Mouse (Mus musculus) small intestine, adult 2 months (tissue): ENCODE data around the gene Speg. TPM values are rescaled to one million over a fixed set of nuclear protein-coding genes. Genes with fewer than 3 reads are reported as not detected.
A peak's percentile ranks its signal among the peaks of the same experiment; 100 is the strongest.

ENCODE experiments used
- H3K27ac ChIP-seq: fragments of 200-500 bp; 2 replicates; pipeline ENCODE4 v1.5.1; 2012; ENCODE audit warnings: low read depth, low read length, control low read depth, inconsistent platforms; ENCODE audit not compliant: insufficient read depth
- H3K27me3 ChIP-seq: fragments of 200-500 bp; 2 replicates; pipeline ENCODE4 v1.6.1; 2012; ENCODE audit warnings: mild to moderate bottlenecking, moderate library complexity, low read length, inconsistent platforms; ENCODE audit not compliant: control insufficient read depth, insufficient read depth
- H3K36me3 ChIP-seq: fragments of 200-500 bp; 2 replicates; pipeline ENCODE4 v1.6.1; 2012; ENCODE audit warnings: mild to moderate bottlenecking, low read length, control low read depth, inconsistent platforms; ENCODE audit not compliant: control insufficient read depth, insufficient read depth
- H3K4me1 ChIP-seq: fragments of 200-500 bp; 2 replicates; pipeline ENCODE4 v1.6.1; 2012; ENCODE audit warnings: low read length, inconsistent platforms, mixed read lengths; ENCODE audit not compliant: control insufficient read depth, insufficient read depth, insufficient read length
- H3K4me3 ChIP-seq: fragments of 200-500 bp; 2 replicates; pipeline ENCODE4 v1.5.1; 2012; ENCODE audit warnings: low read depth, mild to moderate bottlenecking, control low read depth, inconsistent platforms, low read length, moderate library complexity
- CTCF ChIP-seq: fragments of 200-500 bp; IDR thresholded peaks from 2 replicates; pipeline ENCODE4 v1.5.1; 2012; ENCODE audit warnings: low read depth, mild to moderate bottlenecking, control low read depth, inconsistent platforms, low read length, moderate library complexity, mixed read lengths; ENCODE audit not compliant: insufficient replicate concordance, insufficient read length; ENCODE audit errors: extremely low read depth
- POLR2A ChIP-seq: fragments of 200-500 bp; IDR thresholded peaks from 2 replicates; pipeline ENCODE4 v1.6.1; 2012; ENCODE audit warnings: low read depth, mild to moderate bottlenecking, control low read depth, inconsistent platforms, low read length, moderate library complexity
- WGBS: fragments of 180-500 bp; shearing (Covaris S2); methylation state at CpG from one replicate; pipeline ENCODE4 v1.1.7; 2018; 5-methylcytosine and 5-hydroxymethylcytosine counted together
- polyA plus RNA-seq: library from polyadenylated mRNA; depleted of rRNA; stranded (reverse); fragments of >200 nt; gene quantifications from 2 replicates; pipeline ENCODE4 v1.2.3, GENCODE M21; 2012

Speg gene
- polyA plus RNA-seq, 1 experiment: 23.2 TPM

DNA sequence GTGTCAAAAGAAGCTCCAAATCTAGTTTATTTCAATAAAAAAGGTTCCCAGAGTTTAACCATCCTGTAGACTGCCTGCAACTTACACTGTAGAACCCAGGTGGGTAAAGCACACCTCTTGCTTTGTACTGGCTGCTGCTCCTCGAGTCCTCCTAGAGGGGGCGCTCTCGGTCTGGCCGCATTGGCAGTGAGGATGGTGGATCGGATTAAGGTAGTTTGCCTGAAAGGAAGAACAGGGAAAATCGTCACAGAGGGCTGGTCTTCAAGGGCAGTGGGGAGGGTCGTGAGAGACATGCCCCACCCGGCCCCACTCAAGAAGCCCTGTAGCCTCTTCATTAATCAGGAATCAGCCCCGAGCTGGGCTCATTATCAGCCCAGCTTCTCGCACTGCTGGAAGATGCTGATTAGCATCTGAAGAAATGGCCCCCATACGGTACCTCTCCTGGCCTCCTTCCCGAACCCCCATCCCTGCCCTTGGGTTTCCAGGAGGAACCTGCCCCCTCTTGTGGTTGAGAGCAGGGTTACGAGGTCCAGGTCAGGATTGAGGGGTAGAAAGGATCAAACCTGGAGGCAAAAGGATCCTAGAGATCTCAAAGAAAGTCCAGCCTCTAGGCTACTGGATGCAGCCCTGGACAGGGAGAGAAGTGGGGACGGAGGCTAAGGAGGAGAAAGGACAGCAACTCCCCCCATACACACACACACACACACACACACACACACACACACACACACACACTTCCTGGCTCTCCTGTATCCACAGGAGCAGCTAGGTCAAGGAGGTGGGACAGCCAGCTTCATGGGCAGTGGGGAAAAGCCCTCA lies 81.9 kb downstream of the Speg start:
- Histone ChIP-seq H3K27me3 (peaks cover 29% of the 10 kb centered on the region), H3K27ac (no peak overlapping the region), H3K4me3 (no peak overlapping the region), H3K36me3 (no peaks in the 10 kb centered on the region), H3K4me1 (peaks cover 5% of the 10 kb centered on the region)
- 23% methylated on average over 14 of the region's 14 CpGs for WGBS
- TF ChIP-seq POLR2A (no peak), CTCF (peak; percentile 31; the same call in 1 of the 2 replicates)

DNA sequence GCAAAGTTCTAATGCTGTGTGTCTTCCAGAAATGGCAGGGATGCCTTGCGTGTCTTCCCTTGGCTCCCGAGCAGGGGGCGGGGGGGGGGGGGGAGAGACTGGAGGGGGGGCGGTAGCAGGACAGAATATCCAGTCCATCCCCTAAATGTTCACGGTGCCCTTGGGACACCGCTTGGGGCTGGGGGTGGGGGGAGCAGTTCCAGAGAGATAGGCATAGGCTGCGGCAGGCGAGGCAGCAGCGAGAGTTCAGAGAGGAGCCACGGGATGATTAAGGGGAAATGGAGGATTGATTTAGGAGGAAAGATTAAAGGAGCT lies 82.6 kb downstream of the Speg start:
- peaks cover 29% of the 10 kb centered on the region for H3K27me3 ChIP-seq
- no peak for TF ChIP-seq CTCF
- TF ChIP-seq POLR2A: no peak
- WGBS: 11% methylated on average over 10 of the region's 10 CpGs
- peaks cover 5% of the 10 kb centered on the region for H3K4me1 ChIP-seq
- no peak overlapping the region for H3K4me3 ChIP-seq
- no peak overlapping the region for H3K27ac ChIP-seq
- no peaks in the 10 kb centered on the region for H3K36me3 ChIP-seq

DNA sequence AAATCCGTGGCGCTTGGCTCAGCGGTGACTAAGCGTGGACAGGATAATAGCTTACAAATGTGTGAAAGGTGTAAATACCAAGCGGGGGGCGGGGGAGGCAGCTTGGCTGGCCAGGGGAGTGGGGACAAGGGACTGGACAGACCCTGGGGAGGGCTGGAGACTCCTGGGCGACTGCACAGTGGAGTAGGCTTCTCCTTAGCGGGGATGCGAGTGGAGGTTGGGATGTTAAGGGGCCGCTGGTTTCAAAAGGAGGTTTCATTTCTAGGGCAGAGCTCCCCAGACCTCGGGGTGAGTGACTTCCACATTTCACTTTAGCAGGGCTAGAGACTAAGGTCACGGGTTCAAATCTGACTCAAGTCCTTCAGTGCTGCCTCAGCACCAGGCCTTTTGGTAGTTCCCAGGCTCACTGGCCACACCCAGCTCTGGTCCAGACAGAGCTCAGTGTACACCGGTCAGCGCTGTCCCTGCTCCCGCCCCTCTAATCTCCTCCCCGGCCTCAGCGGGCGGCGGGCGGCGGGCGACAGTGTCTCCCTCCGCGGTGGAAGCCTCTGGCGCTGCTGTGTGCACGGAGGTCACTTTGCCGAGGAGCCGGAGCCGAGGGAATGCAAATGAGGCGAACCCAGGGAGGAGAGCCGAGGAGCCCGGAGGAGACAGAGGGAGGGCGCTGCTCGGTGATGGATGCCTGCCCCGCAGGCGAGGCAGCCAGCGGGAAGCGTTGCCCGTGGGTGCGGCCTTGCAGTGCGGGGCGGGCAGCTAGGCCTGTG lies 83.1 kb downstream of the Speg start:
- H3K4me1 ChIP-seq: peaks cover 5% of the 10 kb centered on the region
- TF ChIP-seq CTCF: no peak
- no peak for TF ChIP-seq POLR2A
- H3K4me3 ChIP-seq: peak overlapping the region; percentile 51
- H3K36me3 ChIP-seq: no peaks in the 10 kb centered on the region
- 0 out of 2 replicates have a peak overlapping the region, but pooled peaks have one; percentile 9 for H3K27ac ChIP-seq
- WGBS: 4% methylated on average over 42 of the region's 42 CpGs
- peaks cover 29% of the 10 kb centered on the region for H3K27me3 ChIP-seq

DNA sequence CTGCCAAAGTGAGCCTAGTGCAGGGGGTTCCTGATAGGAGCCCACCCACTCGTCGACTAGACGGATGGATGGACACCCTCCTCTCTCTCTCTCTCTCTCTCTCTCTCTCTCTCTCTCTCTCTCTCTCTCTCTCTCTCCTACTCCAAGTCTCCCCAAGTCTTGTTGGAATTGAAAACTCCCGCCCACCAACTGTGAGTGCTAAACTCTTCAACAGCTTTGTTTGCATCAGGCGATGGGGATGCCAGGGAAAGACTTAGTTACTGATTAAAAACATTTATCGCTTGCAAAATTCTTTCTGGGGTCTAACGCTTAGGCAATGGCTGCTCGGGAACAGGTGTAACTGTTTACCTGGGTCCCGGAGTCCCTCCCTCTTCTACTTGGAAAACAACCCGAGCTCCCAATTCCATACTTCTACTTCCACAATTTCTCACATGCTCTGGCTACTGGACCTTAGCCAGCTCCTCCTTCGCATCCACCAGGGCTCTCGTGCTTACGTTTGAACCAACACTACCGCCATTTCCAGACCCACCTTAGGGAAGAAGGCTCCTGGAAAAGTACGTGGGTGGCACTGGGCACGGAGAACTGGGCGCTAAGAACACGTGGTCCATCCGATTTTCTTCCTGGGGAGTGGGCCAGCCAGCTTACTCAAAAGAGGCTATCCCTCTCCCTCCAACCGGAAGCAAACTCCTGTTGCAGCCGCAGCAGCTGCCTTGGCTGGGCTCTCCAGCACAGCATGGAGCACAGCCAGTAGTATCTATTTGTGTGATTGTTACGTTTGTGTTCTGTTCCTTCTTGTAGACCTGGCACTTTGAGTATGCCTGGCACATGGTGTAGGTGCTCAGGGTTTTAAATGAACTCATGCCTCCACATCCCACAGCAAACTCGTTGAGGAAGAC lies 83.9 kb downstream of the Speg start:
- H3K27ac ChIP-seq: 0 out of 2 replicates have a peak overlapping the region, but pooled peaks have one; percentile 9

DNA sequence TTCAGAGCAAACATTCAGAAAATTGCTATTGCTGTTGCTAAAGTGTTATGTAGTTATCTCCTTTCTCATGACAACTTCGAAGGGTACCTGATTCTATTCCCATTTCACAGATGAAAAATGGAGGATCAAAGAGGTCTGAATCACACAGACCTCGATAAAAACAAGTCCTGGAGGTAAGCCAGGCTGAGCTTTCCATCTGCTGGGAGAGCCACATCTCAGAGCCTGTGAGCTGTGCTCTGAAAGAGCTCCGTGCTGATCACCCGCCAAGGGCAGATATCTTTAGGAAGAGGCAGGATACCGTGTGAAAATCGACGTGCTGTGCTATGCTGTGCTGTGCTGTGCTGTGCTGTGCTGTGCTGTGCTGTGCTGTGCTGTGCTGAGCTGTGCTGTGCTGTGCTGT lies 85.2 kb downstream of the Speg start:
- H3K4me3 ChIP-seq: no peak overlapping the region
- H3K27me3 ChIP-seq: peaks cover 29% of the 10 kb centered on the region
- H3K27ac ChIP-seq: no peak overlapping the region
- peaks cover 5% of the 10 kb centered on the region for H3K4me1 ChIP-seq
- no peak for TF ChIP-seq CTCF
- no peak for TF ChIP-seq POLR2A
- H3K36me3 ChIP-seq: no peaks in the 10 kb centered on the region
- WGBS: 44% methylated on average over 7 of the region's 7 CpGs

More for the DNA sequence above, 83.9 kb downstream of the Speg start:
- H3K27me3 ChIP-seq: peaks cover 29% of the 10 kb centered on the region
- TF ChIP-seq CTCF: no peak
- TF ChIP-seq POLR2A: no peak
- 9% methylated on average over 23 of the region's 23 CpGs for WGBS
- H3K36me3 ChIP-seq: no peaks in the 10 kb centered on the region
- peaks cover 5% of the 10 kb centered on the region for H3K4me1 ChIP-seq
- peak overlapping the region; percentile 51 for H3K4me3 ChIP-seq

DNA sequence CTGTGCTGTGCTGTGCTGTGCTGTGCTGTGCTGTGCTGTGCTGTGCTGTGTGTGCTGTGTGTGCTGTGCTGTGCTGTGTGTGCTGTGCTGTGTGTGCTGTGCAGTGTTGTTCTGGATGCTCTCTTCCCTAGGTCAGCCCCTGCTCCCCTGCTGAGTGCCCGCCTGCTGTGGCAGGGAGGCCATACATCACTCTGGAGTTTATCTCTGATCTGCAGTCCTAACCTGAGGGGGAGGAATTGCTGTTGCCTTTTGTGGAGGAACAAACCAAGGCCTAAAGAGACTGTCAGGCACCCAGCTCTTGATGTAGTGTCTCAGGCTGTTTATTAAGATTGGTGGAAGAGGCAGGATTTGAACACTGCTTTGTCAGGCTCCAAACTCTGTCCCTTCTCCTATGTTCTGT lies 87.5 kb downstream of the Speg start:
- Histone ChIP-seq H3K27me3 (peaks cover 20% of the 10 kb centered on the region), H3K4me3 (no peak overlapping the region), H3K27ac (no peak overlapping the region), H3K36me3 (no peaks in the 10 kb centered on the region), H3K4me1 (peaks cover 5% of the 10 kb centered on the region)
- 53% methylated on average over 1 of the region's 1 CpGs for WGBS
- TF ChIP-seq POLR2A (no peak), CTCF (no peak)
